Mouse (Mus musculus): ENCODE data around the gene Trp53i13.

The Trp53i13 gene

GRCm38 (mm10) chr11:77461856-77462255, 53.9 kb downstream of the Trp53i13 start:
- DNase-seq, result no peak
